Mouse (Mus musculus): Measurements from ENCODE around the gene Adar. TPM values are rescaled to one million over a fixed set of nuclear protein-coding genes. Genes with fewer than 3 reads are reported as not detected.

The Adar gene
- polyA plus RNA-seq, 1 experiment from 2014 or later, result 10.3 TPM

- Histone ChIP-seq H3K36me3 (no peaks in the 10 kb centered on the region), H3K27ac (no peak overlapping the region), H3K4me2 (no peak overlapping the region), H3K4me3 (replicated peaks) (no peak overlapping the region), H3K9me3 (no peaks in the 10 kb centered on the region), H3K27me3 (replicated peaks) (no peaks in the 10 kb centered on the region; the same call in 1 of the 2 replicates), H3K9ac (no peak overlapping the region), H3K4me1 (no peaks in the 10 kb centered on the region)
- no peak for ATAC-seq (ENCODE audit: insufficient read depth, low FRiP score, low read depth)
- WGBS, result 39% methylated on average over 3 of the region's 3 CpGs
Measured at GRCm38 (mm10) chr3:89703596-89703995, 11.2 kb upstream of the Adar start.

- no peaks in the 10 kb centered on the region for H3K36me3 ChIP-seq
- no peak overlapping the region for H3K4me3 ChIP-seq (replicated peaks)
- H3K4me2 ChIP-seq, result no peak overlapping the region
- no peak overlapping the region for H3K27ac ChIP-seq
- no peak for ATAC-seq (ENCODE audit: insufficient read depth, low FRiP score, low read depth)
- H3K9me3 ChIP-seq, result no peaks in the 10 kb centered on the region
- 75% methylated on average over 6 of the region's 6 CpGs for WGBS
- H3K27me3 ChIP-seq (replicated peaks), result no peaks in the 10 kb centered on the region; the same call in 1 of the 2 replicates
- no peaks in the 10 kb centered on the region for H3K4me1 ChIP-seq
- no peak overlapping the region for H3K9ac ChIP-seq
Measured at GRCm38 (mm10) chr3:89704064-89704463, 10.8 kb upstream of the Adar start.

- H3K9ac ChIP-seq, result peak overlapping the region; percentile 68
- H3K27ac ChIP-seq, result peak overlapping the region; percentile 17; the same call in 1 of the 2 replicates
- peak; percentile 63; the same call in 1 of the 2 replicates for ATAC-seq (ENCODE audit: insufficient read depth, low FRiP score, low read depth)
- H3K27me3 ChIP-seq (replicated peaks), result no peaks in the 10 kb centered on the region
- peak overlapping the region; percentile 92 for H3K4me2 ChIP-seq
- H3K9me3 ChIP-seq, result no peaks in the 10 kb centered on the region
- WGBS, result 2% methylated on average over 54 of the region's 59 CpGs
- no peaks in the 10 kb centered on the region for H3K36me3 ChIP-seq
- H3K4me3 ChIP-seq (replicated peaks), result peak overlapping the region; percentile 89
- no peaks in the 10 kb centered on the region for H3K4me1 ChIP-seq
Measured at GRCm38 (mm10) chr3:89715207-89715966, 565 bp downstream of the Adar start.

- Histone ChIP-seq H3K9ac (no peak overlapping the region), H3K27me3 (replicated peaks) (no peaks in the 10 kb centered on the region), H3K4me3 (replicated peaks) (peak overlapping the region; percentile 89), H3K27ac (no peak overlapping the region), H3K9me3 (no peaks in the 10 kb centered on the region), H3K4me2 (peak overlapping the region; percentile 92), H3K4me1 (no peaks in the 10 kb centered on the region), H3K36me3 (no peaks in the 10 kb centered on the region)
- WGBS, result 53% methylated on average over 6 of the region's 6 CpGs
- no peak for ATAC-seq (ENCODE audit: insufficient read depth, low FRiP score, low read depth)
Measured at GRCm38 (mm10) chr3:89715967-89716256, 1.1 kb downstream of the Adar start.

- H3K36me3 ChIP-seq, result no peaks in the 10 kb centered on the region
- no peak overlapping the region for H3K27ac ChIP-seq
- H3K4me1 ChIP-seq, result 0 out of 2 replicates have a peak, but pooled peaks cover 5% of the 10 kb centered on the region
- H3K9ac ChIP-seq, result no peak overlapping the region
- no peak for ATAC-seq (ENCODE audit: insufficient read depth, low FRiP score, low read depth)
- no peak overlapping the region for H3K4me2 ChIP-seq
- H3K4me3 ChIP-seq (replicated peaks), result no peak overlapping the region
- no peaks in the 10 kb centered on the region for H3K27me3 ChIP-seq (replicated peaks)
- no peaks in the 10 kb centered on the region for H3K9me3 ChIP-seq
Measured at GRCm38 (mm10) chr3:89722032-89722431, 7.2 kb downstream of the Adar start.

DNA sequence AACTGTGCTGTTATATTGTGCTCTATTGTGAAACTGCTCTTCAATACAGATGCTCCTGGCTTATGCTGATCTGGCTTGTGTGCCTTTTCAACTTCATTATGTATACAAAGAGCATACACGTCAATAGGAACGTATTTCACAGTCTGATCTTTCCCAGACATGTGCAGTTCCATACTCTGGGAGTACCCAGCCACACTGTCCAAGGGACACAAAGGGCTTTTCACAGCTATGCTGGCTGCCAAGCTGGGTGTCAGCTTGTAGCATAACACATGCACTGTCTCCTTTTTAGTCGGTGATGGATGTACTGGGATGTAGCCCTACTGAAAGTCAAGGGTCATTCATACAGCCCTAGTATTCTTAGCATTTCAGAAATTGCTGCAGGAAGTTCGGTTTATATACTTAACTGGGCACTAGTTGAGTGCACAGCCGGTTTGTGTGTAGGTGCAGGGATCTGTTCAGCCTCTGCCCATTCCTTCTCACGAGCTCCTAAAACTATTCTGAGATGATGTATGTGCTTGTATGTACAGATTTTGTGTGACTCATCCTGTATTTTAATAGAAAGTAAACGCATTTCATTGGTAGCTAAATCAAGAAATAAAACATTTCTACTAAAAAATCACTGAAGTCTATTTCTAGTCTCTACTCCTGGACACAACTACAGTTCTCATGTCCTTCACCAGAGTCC is 8.7 kb downstream of the Adar start:
- Histone ChIP-seq H3K9ac (no peak overlapping the region), H3K27ac (no peak overlapping the region), H3K27me3 (replicated peaks) (no peaks in the 10 kb centered on the region), H3K4me1 (0 out of 2 replicates have a peak, but pooled peaks cover 5% of the 10 kb centered on the region), H3K36me3 (no peaks in the 10 kb centered on the region), H3K4me2 (no peak overlapping the region), H3K4me3 (replicated peaks) (no peak overlapping the region), H3K9me3 (no peaks in the 10 kb centered on the region)
- 53% methylated on average over 7 of the region's 7 CpGs for WGBS
- ATAC-seq (ENCODE audit: insufficient read depth, low FRiP score, low read depth), result no peak

- H3K4me3 ChIP-seq (replicated peaks), result no peak overlapping the region
- no peak overlapping the region for H3K9ac ChIP-seq
- WGBS, result 18% methylated on average over 4 of the region's 4 CpGs
- peak; percentile 51; the same call in 1 of the 2 replicates for ATAC-seq (ENCODE audit: insufficient read depth, low FRiP score, low read depth)
- no peak overlapping the region for H3K4me2 ChIP-seq
- no peaks in the 10 kb centered on the region for H3K9me3 ChIP-seq
- peaks cover 12% of the 10 kb centered on the region for H3K4me1 ChIP-seq
- H3K27ac ChIP-seq, result no peak overlapping the region
- H3K27me3 ChIP-seq (replicated peaks), result no peaks in the 10 kb centered on the region
- H3K36me3 ChIP-seq, result no peaks in the 10 kb centered on the region
Measured at GRCm38 (mm10) chr3:89727028-89727427, 12.2 kb downstream of the Adar start.

- H3K4me1 ChIP-seq, result peaks cover 7% of the 10 kb centered on the region
- no peaks in the 10 kb centered on the region for H3K36me3 ChIP-seq
- WGBS, result 65% methylated on average over 2 of the region's 2 CpGs
- H3K27me3 ChIP-seq (replicated peaks), result no peaks in the 10 kb centered on the region
- H3K9me3 ChIP-seq, result no peaks in the 10 kb centered on the region
- ATAC-seq (ENCODE audit: insufficient read depth, low FRiP score, low read depth), result no peak
- no peak overlapping the region for H3K4me3 ChIP-seq (replicated peaks)
- no peak overlapping the region for H3K9ac ChIP-seq
- H3K27ac ChIP-seq, result no peak overlapping the region
- H3K4me2 ChIP-seq, result no peak overlapping the region
Measured at GRCm38 (mm10) chr3:89728848-89729247, 14.0 kb downstream of the Adar start.

GRCm38 (mm10) chr3:89730350-89731331 is 15.8 kb downstream of the Adar start:
- 0 out of 2 replicates have a peak, but pooled peaks cover under 1% of the 10 kb centered on the region for H3K36me3 ChIP-seq
- no peaks in the 10 kb centered on the region for H3K9me3 ChIP-seq
- peak; percentile 98 for ATAC-seq (ENCODE audit: insufficient read depth, low FRiP score, low read depth)

GRCm38 (mm10) chr3:89732091-89732490 is 17.3 kb downstream of the Adar start:
- Histone ChIP-seq H3K9ac (no peak overlapping the region), H3K36me3 (peaks cover 5% of the 10 kb centered on the region; the same call in 1 of the 2 replicates), H3K27me3 (replicated peaks) (no peaks in the 10 kb centered on the region), H3K4me3 (replicated peaks) (no peak overlapping the region), H3K4me1 (peaks cover 7% of the 10 kb centered on the region), H3K27ac (no peak overlapping the region), H3K9me3 (no peaks in the 10 kb centered on the region), H3K4me2 (no peak overlapping the region)
- 82% methylated on average over 4 of the region's 4 CpGs for WGBS
- ATAC-seq (ENCODE audit: insufficient read depth, low FRiP score, low read depth), result no peak

More at GRCm38 (mm10) chr3:89730350-89731331, 15.8 kb downstream of the Adar start:
- Histone ChIP-seq H3K9ac (peak overlapping the region; percentile 68), H3K4me2 (peak overlapping the region; percentile 77), H3K27me3 (replicated peaks) (no peaks in the 10 kb centered on the region), H3K27ac (peak overlapping the region; percentile 89), H3K4me1 (peaks cover 7% of the 10 kb centered on the region), H3K4me3 (replicated peaks) (peak overlapping the region; percentile 80)
- 1% methylated on average over 32 of the region's 32 CpGs for WGBS

GRCm38 (mm10) chr3:89738509-89738908 is 23.7 kb downstream of the Adar start:
- Histone ChIP-seq H3K4me1 (no peaks in the 10 kb centered on the region), H3K27ac (no peak overlapping the region), H3K9ac (no peak overlapping the region), H3K4me2 (no peak overlapping the region), H3K9me3 (no peaks in the 10 kb centered on the region), H3K4me3 (replicated peaks) (no peak overlapping the region), H3K36me3 (peaks cover 27% of the 10 kb centered on the region), H3K27me3 (replicated peaks) (no peaks in the 10 kb centered on the region)
- no peak for ATAC-seq (ENCODE audit: insufficient read depth, low FRiP score, low read depth)
- 85% methylated on average over 6 of the region's 6 CpGs for WGBS
